Mouse (Mus musculus): ENCODE measurements around the gene Bnip3. TPM values are rescaled to one million over a fixed set of nuclear protein-coding genes. Genes with fewer than 3 reads are reported as not detected.

Bnip3 gene
- total and polyA plus RNA-seq, 3 experiments, result 20.8 to 294 (median 102) TPM

DNA sequence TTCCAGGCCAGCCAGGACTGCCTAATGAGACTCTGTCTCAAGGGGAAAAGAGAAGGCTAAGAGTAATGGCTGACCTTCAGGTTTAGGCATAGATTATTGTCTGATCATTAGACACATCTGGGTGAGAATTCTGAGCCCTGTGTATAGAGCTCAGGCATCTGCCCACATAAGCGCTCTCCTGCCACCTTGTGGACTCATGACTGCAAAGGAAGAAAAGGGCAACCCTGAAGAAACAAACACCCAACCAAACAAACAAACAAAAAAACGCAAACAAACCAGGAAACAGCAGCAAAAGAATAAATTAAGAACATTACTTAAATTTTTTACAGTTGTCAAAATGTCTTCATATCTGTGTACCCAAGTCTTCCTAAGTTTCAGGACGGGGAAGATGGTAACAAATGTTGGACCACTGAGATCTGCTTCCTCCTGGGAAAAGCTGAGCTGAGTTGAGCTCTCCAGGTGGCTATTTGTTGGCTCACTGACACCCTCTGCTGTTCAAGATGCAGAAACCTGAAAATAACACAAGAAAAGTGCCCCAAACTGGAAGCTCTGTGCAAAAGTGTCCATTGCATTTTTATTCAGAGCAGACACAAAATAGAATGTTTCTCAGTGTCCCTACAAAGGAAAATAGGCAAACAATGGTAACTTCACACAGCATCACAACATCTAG, 14.6 kb upstream of the Bnip3 start:
- Histone ChIP-seq H3K36me3 (replicated peaks in 1 of 2; ENCODE audit: control insufficient read depth in 1 of 2, insufficient read depth in 1 of 2, low read length in 1 of 2) (no peaks in the 10 kb centered on the region), H3K4me3 (replicated peaks in 1 of 3; ENCODE audit: low read depth in 2 of 3, low read length in 2 of 3, poor library complexity in 1 of 3) (no peak overlapping the region), H3K9me3 (replicated peaks; ENCODE audit: low read length) (peaks cover 5% of the 10 kb centered on the region), H3K9ac (ENCODE audit: insufficient read depth, low read depth) (no peak overlapping the region), H3K4me1 (ENCODE audit: control insufficient read depth in 1 of 2, insufficient read depth in 2 of 2) (peaks cover 0 to 13% of the 10 kb centered on the region in 2 experiments; a peak in 2 of 4 replicates), H3K79me2 (replicated peaks; ENCODE audit: control insufficient read depth, extremely low read depth, insufficient read depth, poor library complexity, severe bottlenecking) (no peaks in the 10 kb centered on the region), H3K27me3 (replicated peaks) (peaks cover 27% of the 10 kb centered on the region), H3K4me2 (ENCODE audit: insufficient read depth, low read depth, poor library complexity, severe bottlenecking) (no peak overlapping the region), H3K27ac (ENCODE audit: insufficient read depth, low read depth) (no peak overlapping the region)
- peak; percentile 28 for DNase-seq (ENCODE audit: extremely low read depth)
- dilution Hi-C loops (cut with MboI; ENCODE audit: extremely low pct_ligation_motif_present, extremely low pct_unique_long_range_greater_than_20kb, low sequenced_read_pairs) (no loop called here), in situ Hi-C loops (cut with MboI; ENCODE audit: low pct_ligation_motif_present, low pct_unique_long_range_greater_than_20kb, low sequenced_read_pairs) (loop anchor here (5.0 kb wide), 1 partner anchor 82 kb away; no protein-coding TSS in a partner anchor)
- no peak for TF ChIP-seq ETS1 (conservative IDR thresholded peaks at IDR 0.05; ENCODE audit: low read depth, low read length)
- TF ChIP-seq IRF4 (IDR thresholded peaks at IDR 0.05; ENCODE audit: low read depth, low read length), result peak; percentile 22; the same call in 1 of the 2 replicates
- TF ChIP-seq RAD21 (IDR thresholded peaks at IDR 0.05; ENCODE audit: low read depth, low read length), result peak; percentile 55
- peak; percentile 60 for TF ChIP-seq SMC3 (IDR thresholded peaks at IDR 0.05; ENCODE audit: low read depth, low read length)
- peak; percentile 35 to 62; a peak in 3 of 4 replicates for TF ChIP-seq CTCF (conservative IDR thresholded peaks at IDR 0.05 in 1 of 2, IDR thresholded peaks at IDR 0.05 in 1 of 2; ENCODE audit: low read depth in 2 of 2, low read length in 2 of 2)

DNA sequence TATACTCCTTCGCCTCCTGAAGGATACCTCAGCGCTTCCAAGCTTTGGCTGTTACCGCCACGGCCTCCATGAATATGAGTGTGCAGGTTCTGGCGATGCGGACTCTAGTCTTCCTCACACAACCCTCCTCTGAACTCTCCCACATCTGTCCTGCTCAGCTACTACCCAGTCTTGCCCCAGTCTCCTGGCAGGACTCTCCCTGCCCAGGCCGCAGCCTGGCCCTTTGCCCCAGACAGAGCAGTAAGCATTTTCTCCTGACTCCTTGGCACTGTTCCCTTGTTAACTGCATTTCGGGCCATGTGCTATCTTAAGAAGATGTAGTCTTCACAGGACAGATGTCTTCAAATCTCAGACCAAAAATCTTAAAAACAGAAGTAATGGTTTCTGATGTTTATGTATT, 12.3 kb upstream of the Bnip3 start:
- Histone ChIP-seq H3K4me3 (replicated peaks in 1 of 3; ENCODE audit: low read depth in 2 of 3, low read length in 2 of 3, poor library complexity in 1 of 3) (no peak overlapping the region), H3K27ac (ENCODE audit: insufficient read depth, low read depth) (no peak overlapping the region)
- no peak for TF ChIP-seq UBTF (IDR thresholded peaks at IDR 0.05; ENCODE audit: low read depth, low read length)
- TF ChIP-seq CTCF (conservative IDR thresholded peaks at IDR 0.05 in 1 of 2, IDR thresholded peaks at IDR 0.05 in 1 of 2; ENCODE audit: low read depth in 2 of 2, low read length in 2 of 2), result no peak
- TF ChIP-seq ETS1 (conservative IDR thresholded peaks at IDR 0.05; ENCODE audit: low read depth, low read length), result no peak
- no peak for TF ChIP-seq ZNF384 (IDR thresholded peaks at IDR 0.05; ENCODE audit: low read depth, low read length)
- TF ChIP-seq JUN (IDR thresholded peaks at IDR 0.05; ENCODE audit: insufficient read depth, low read depth, low read length), result no peak
- no peak for TF ChIP-seq TCF12 (IDR thresholded peaks at IDR 0.05; ENCODE audit: low read depth, low read length)
- TF ChIP-seq ZMIZ1 (IDR thresholded peaks at IDR 0.05; ENCODE audit: low read depth, low read length), result no peak
- TF ChIP-seq MEF2A (IDR thresholded peaks at IDR 0.05; ENCODE audit: borderline replicate concordance, low read depth, low read length), result no peak
- TF ChIP-seq USF1 (IDR thresholded peaks at IDR 0.05; ENCODE audit: low read depth, low read length), result no peak
- TF ChIP-seq NRF1 (IDR thresholded peaks at IDR 0.05; ENCODE audit: low read depth, low read length), result no peak
- no peak for TF ChIP-seq MAFK (IDR thresholded peaks at IDR 0.05; ENCODE audit: insufficient replicate concordance, low read length)
- no peak for TF ChIP-seq ZKSCAN1 (IDR thresholded peaks at IDR 0.05; ENCODE audit: borderline replicate concordance, low read depth, low read length)
- no peak for TF ChIP-seq ELF1 (IDR thresholded peaks at IDR 0.05; ENCODE audit: low read depth, low read length)
- no peak for TF ChIP-seq MAX (IDR thresholded peaks at IDR 0.05; ENCODE audit: low read length)
- TF ChIP-seq CHD1 (IDR thresholded peaks at IDR 0.05; ENCODE audit: low read depth, low read length), result no peak
- TF ChIP-seq TBP (conservative IDR thresholded peaks at IDR 0.05; ENCODE audit: low read depth, low read length), result no peak
- TF ChIP-seq POLR2A (IDR thresholded peaks at IDR 0.05; ENCODE audit: low read depth, low read length), result no peak
- TF ChIP-seq USF2 (conservative IDR thresholded peaks at IDR 0.05; ENCODE audit: low read depth, low read length), result no peak
- TF ChIP-seq PAX5 (IDR thresholded peaks at IDR 0.05; ENCODE audit: low read length), result no peak

More for the DNA sequence above, 12.3 kb upstream of the Bnip3 start:
- Histone ChIP-seq H3K36me3 (replicated peaks in 1 of 2; ENCODE audit: control insufficient read depth in 1 of 2, insufficient read depth in 1 of 2, low read length in 1 of 2) (no peaks in the 10 kb centered on the region), H3K4me2 (ENCODE audit: insufficient read depth, low read depth, poor library complexity, severe bottlenecking) (no peak overlapping the region), H3K4me1 (ENCODE audit: control insufficient read depth in 1 of 2, insufficient read depth in 2 of 2) (peaks cover 0 to 13% of the 10 kb centered on the region in 2 experiments; a peak in 2 of 4 replicates), H3K9me3 (replicated peaks; ENCODE audit: low read length) (no peaks in the 10 kb centered on the region), H3K9ac (ENCODE audit: insufficient read depth, low read depth) (no peak overlapping the region), H3K79me2 (replicated peaks; ENCODE audit: control insufficient read depth, extremely low read depth, insufficient read depth, poor library complexity, severe bottlenecking) (no peaks in the 10 kb centered on the region), H3K27me3 (replicated peaks) (peaks cover 18% of the 10 kb centered on the region)
- dilution Hi-C loops (cut with MboI; ENCODE audit: extremely low pct_ligation_motif_present, extremely low pct_unique_long_range_greater_than_20kb, low sequenced_read_pairs) (no loop called here), in situ Hi-C loops (cut with MboI; ENCODE audit: low pct_ligation_motif_present, low pct_unique_long_range_greater_than_20kb, low sequenced_read_pairs) (loop anchor here (5.0 kb wide), 1 partner anchor 79 kb away; no protein-coding TSS in a partner anchor)
- DNase-seq (ENCODE audit: extremely low read depth), result no peak

Data from CH12.LX (cell line).